Mouse (Mus musculus) lung, postnatal 36 days (tissue): ENCODE data around the gene Wdr31.
"Not testable (repeated sequence)": the region's sequence is repeated elsewhere in the genome, so short reads cannot be mapped to it uniquely, and the experiment has no call there.

Source experiments
- DNase-seq: peaks from one replicate; pipeline ENCODE4 v3.0.0; 2022; ENCODE audit warnings: mixed read lengths

The Wdr31 gene

GRCm38 (mm10) chr4:62494230-62494629 lies 23.5 kb upstream of the Wdr31 start:
- no peak for DNase-seq

GRCm38 (mm10) chr4:62492682-62493081 lies 22.0 kb upstream of the Wdr31 start:
- DNase-seq = no peak

DNA sequence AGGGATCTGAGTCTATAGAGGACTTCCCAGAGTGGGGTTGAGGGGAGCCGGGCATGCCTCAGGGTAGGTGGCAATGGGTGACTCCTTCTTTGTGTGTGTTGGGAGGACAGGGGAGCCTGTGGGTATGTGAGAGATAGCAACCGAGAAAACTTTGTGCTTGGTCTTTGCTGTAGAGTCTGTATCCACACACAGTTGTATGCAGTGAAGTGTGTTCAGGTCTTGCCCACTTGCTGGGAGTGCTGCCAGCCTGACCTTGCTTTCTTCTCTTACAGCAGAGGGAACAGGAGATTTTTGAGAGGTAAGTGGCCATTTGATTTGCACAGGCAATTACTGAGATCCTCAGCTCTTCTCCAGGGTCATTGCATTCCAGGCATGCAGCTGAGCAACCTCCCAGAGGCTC lies 17.2 kb upstream of the Wdr31 start:
- no peak for DNase-seq

GRCm38 (mm10) chr4:62487172-62487571 lies 16.5 kb upstream of the Wdr31 start:
- DNase-seq = no peak

DNA sequence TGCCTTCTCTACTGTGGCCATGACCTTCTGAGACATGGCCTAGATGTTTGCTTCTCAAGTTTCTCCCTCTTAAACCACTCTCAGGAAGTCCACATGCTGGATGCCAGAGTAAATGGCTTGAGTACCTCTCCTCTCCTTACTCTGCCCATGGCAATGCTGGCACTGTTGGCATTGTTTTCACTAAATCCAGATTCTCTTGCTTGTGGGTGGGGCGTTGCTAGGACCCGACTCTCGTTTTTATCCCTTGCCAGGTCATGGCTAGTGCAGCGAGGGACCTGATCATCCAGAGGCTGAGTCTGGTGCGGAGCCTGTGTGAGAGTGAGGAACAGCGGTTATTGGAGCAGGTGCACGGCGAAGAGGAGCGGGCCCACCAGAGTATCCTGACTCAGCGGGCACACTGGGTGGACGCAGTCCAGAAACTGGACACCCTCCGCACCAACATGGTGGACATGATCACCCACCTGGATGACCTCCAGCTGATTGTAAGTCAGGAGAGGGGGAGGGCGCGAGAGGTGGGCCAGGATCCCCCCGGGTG lies 15.5 kb upstream of the Wdr31 start:
- DNase-seq = peak; percentile 77

GRCm38 (mm10) chr4:62485450-62486161 lies 14.9 kb upstream of the Wdr31 start:
- peak; percentile 80 for DNase-seq

DNA sequence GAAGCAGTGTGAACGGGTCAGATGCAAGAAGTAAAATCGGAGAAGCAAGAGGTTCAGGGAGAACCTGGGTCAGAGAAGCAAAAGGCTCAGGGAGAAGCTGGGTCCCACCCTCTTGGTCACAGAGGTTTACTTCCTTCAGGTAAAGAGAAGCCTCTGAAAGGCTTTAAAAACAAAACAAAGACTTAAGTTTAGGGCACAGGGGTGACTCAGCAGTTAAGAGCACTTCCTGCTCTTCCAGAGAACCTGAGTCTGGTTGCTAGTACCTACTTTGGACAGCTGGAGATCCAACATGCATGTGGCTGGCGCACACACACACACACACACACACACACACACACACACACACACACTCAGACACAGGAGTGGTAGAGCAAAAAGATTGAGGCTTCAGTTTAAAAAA lies 14.2 kb upstream of the Wdr31 start:
- DNase-seq = no peak

DNA sequence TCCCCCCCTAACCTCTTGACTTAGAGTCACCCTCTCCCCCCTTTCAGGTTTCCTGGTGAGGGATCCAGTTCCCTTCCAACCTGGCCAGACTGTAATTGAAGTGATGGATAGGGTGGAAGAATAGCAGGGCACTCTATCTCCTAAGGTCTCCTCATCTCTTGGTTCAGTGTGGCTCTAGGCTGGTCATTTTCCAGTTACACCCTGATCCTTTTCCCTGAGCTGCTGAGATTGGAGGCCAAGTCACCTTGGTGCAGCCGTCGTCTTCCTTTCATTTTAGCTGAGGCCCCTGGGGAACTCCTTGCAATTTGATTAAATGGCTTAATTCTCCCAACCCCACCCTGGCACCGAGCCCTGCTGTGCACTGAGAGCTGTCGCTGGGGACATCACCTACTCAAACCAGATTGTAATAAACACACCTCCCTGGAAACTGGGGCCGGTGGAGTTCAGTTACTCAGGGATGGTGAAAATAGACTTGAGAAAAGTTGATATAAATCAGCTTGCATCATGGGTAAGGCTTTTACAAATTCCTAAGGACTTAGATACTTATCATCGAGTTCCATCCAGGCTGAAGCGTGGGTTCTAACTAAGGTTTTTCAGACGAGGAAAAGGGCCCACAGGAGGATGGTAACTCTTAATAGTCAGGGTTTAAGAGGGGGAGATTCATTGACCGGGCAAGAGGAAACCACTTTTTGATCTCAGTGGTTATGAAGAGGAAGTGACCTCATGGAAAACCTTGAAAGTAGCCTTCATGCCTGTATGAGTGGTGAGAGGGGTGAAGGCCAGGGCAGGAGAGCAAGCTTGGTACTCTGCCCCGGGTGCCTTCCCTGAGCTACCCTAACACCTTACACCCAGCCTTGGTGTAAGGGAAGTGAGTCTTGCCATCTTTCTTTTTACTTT lies 10.3 kb upstream of the Wdr31 start:
- DNase-seq = peak; percentile 32

DNA sequence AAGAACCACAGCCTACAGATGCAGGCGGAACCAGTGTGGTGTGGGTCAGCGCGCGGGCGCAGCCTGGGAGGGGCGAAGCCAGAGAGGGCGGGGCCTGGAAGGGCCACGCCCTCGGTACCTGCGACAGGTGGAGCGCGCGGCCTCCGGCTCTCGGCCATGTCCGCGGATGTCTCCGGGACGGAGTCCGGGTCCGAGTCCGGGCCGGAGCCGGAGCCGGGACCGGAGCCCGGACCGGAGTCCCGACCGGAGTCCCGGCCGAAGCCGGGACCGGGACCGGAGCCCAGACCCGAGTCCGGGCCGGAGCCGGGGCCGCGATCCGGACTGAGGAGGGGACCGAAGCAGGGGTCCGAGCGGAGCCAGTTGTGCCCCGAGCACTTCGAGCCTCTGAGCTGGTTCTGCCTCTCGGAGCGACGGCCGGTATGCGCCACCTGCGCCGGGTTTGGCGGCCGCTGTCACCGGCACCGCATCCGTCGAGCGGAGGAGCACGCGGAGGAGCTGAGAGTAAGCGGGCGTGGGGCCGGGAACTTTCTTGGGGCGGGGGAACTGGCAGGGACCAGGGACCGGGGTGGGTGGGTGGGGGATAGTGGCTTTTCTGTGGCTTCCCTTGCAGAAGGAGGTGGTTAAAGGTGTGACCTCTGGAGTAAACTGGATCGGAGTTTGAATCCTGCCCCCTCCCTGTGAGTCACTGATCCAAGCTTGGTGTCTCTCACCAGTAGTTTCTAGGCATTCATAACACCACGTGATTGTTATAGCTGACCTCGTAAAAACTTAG lies 9.4 kb upstream of the Wdr31 start, which contains the start of gene Bspry:
TSS of gene Bspry (plus strand) at position 117 of the 772 bp plus-strand sequence.
- peak; percentile 74 for DNase-seq

GRCm38 (mm10) chr4:62479593-62479936 lies 8.9 kb upstream of the Wdr31 start:
- not testable (repeated sequence) for DNase-seq

GRCm38 (mm10) chr4:62477542-62478244 lies 7.0 kb upstream of the Wdr31 start:
- no peak for DNase-seq

DNA sequence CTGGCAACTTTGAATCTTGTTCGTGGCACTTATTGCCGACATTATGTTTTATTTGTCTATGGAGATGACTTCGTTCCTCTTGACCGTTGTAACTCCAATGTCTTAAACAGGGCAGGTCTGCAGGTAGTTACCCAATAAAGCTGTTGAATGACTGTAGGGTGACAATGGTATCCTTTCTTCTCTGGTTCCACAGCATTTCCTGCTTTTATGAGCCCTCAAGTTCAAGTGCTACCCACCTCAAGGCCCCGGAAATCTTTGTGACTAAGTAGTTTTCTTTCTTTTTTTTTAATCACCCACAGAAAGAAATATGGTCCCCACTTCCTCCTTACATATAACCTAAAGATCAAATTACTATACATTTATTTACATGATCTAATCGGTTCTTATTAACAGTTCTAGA lies 5.1 kb upstream of the Wdr31 start:
- no peak for DNase-seq

DNA sequence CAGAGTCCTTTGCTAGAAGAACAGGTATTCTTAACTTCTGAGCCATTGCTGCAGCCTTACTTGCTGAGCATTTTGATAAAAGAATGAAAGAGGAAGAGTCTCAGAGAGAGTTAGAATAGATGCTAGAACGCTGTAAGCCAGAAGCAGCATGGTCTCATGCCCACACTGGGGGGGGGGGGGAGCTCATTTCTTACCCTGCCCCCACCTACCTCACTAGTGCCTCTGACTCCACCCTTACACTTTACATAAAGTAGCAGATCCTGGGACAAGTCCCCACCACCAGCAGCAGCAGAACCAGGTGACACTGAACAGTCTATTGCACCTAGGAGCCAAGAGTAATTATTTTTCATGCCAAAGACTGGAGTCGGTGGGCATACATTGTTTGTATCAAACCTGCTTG lies 4.4 kb upstream of the Wdr31 start:
- no peak for DNase-seq

GRCm38 (mm10) chr4:62472071-62472470 lies 1.4 kb upstream of the Wdr31 start:
- DNase-seq = no peak

- no peak for DNase-seq
Measured at GRCm38 (mm10) chr4:62468158-62468557, 2.5 kb downstream of the Wdr31 start.

DNA sequence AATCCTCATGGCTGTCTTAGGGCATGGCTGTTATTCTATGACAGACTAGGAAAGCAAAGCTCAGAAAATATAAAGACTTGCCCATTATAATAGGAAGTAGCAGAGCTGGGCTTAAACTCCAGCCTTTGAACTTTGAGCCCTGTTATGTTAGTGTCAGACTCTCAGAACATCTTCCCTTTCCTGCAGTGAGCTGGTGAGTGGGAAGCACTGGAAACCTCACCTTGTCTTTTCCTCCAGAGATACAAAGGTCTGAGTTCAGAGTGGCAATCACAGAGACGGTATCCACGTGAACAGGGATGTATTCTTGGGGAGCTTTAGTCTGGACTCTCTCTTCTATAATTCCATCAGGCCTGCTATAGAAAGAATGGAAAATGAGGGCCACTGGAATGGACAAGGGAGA lies 7.6 kb downstream of the Wdr31 start:
- no peak for DNase-seq

DNA sequence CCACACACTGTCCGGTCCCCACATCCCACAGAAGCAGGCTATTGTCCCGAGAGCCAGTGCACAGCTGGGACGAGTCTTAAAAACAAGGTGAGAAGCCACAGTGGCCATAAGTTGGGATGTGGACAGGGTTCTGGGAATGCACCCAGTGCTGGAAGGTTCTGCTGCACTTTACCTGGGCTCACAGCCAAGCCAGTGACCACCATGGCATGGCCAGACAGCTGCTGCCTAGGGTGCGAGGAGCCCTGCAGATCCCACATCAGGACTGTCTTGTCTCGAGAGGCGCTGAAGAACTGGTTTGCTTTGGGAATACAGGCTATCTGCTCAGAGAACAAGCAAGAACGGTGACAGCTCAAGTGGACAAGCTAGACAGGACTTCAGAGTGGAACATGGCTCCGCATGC lies 10.3 kb downstream of the Wdr31 start:
- DNase-seq = no peak

DNA sequence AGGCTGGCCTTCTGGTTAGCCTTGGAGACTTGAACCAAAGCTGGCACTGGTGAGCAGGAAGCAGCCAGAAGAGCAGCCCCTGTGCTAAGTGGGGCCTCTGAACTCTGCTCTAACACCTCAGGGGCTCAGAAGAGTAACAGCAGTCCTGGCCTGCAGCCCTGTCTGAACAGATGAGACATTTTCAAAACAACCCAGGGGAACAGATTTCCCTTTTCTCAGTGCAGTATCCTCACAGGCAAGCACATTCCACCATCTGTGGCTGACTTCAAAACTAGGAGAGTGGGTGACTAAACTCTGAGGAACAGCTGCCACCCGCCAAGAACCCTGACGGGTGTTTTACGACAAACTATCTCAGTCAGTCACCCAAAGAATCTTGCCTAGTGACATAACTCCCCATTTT lies 11.6 kb downstream of the Wdr31 start:
- DNase-seq = peak; percentile 15

GRCm38 (mm10) chr4:62454995-62455394 lies 15.7 kb downstream of the Wdr31 start:
- peak; percentile 69 for DNase-seq

- no peak for DNase-seq
Measured at GRCm38 (mm10) chr4:62440986-62441385, 29.7 kb downstream of the Wdr31 start.

- DNase-seq = no peak
Measured at GRCm38 (mm10) chr4:62440544-62440943, 30.2 kb downstream of the Wdr31 start.

- no peak for DNase-seq
Measured at GRCm38 (mm10) chr4:62439793-62440192, 30.9 kb downstream of the Wdr31 start.
